Mouse (Mus musculus): ENCODE results near the gene Cacna1d. TPM values are rescaled to one million over a fixed set of nuclear protein-coding genes. Genes with fewer than 3 reads are reported as not detected.

Gene Cacna1d
- polyA plus RNA-seq, 1 experiment from 2014 or later, result 1.9 TPM

DNA sequence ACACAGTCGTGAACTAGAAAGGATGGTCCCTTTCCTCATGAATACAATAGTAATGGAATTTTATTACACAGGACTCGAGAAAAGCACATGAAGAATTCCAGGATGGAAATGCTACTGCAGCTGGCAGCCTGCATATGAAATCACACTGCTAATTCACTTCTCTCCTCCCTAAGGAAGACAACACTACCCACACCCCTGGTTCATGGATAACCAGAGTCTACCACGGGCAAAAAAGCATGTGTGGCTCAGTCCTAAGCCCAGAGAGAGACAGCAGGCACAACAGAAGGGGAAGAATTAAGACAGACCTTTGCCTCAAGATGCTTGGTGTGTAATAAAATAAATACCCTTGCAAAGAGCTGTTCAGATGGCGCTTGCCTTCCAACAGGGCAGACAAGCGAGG is 218.7 kb downstream of the Cacna1d start:
- no peak for DNase-seq (ENCODE audit: low spot score)

DNA sequence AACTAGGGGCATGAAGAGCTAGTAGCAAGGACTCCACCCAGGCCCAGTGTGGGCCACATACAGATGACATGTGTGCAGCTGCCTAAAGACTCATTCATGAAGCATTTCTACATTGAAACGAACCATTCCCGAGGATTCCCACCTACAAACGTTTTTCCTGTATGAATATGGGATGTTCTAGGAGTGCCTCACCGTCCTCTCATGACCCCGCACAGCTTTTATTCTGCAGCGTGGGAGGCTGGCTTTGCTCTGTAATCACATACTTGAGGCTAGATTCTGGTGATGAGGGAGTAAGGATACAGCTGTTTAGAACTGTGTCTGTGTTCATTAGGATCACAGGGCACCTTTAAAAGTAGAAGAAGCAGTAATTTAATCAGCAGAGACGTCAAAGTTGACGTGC is 219.4 kb downstream of the Cacna1d start:
- no peak for DNase-seq (ENCODE audit: low spot score)

DNA sequence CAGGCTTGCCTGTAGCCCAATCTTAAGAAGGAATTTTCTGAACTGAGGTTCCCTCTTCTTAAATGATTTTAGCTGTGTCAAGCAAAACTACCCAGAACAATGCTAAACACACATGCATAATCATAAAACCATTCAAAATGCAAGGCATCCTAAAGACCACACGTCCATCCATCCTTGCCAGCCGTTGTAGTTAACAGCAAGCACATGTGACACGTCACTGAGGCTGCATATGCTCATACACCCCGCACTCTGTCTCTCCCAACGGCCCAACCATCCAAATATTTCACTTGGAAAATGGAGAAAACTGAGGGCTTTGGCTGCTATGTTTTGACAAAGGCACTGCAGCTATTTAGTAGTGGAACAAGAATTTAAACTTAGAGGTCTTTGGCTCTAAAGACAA is 220.9 kb downstream of the Cacna1d start:
- DNase-seq (ENCODE audit: low spot score), result no peak

DNA sequence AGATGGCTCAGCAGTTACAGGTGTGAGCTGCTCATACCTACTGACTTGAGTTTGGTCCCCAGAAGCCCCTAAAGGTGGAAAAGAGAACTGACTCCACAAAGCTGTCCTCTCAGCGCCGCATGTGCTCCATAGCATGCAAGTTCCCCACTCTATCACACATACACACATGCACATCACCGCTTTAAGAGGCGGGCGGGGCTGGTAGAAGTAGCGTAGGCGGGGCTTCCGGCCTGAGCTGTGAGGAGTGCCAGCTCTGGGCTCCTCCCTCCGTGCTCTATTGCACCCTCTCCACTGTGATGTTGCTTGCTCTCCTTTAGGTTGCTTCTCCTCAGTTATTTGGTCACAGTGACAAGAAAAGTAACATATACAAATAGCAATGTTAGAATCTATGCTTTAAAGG is 225.5 kb downstream of the Cacna1d start:
- peak; percentile 75 for DNase-seq (ENCODE audit: low spot score)

DNA sequence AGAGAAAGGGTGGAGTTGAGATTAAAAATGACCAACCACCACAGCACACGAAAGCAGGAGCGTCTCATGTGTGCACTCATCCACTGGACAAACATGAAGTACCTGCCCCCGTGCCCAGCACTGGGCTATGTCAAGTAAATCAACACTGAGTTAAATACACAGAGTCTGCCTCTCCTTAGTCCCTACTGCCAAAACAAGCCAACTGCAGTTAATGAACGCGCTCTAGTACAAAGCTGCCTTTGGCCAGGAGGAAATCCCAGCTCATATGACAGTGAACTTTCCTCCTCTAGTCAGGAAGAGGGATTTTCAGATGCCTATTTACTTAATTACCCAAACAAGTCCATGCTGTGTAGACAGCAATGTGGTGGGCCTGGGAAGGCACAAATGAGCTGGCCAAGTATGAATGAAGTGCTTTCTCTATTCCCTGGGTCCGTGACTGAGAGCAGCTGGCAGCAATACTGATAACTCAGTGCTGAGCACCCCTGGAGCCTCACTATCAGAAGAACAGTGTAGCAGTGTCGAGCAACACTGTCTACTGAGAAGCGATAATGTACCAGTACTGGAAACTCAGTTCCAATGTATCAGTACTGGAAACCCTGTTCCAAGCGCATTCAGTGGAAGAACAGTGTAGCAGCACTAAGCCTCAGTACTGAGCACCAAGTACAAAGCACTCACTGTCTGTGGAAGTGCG is 229.5 kb downstream of the Cacna1d start:
- no peak for DNase-seq (ENCODE audit: low spot score)

DNA sequence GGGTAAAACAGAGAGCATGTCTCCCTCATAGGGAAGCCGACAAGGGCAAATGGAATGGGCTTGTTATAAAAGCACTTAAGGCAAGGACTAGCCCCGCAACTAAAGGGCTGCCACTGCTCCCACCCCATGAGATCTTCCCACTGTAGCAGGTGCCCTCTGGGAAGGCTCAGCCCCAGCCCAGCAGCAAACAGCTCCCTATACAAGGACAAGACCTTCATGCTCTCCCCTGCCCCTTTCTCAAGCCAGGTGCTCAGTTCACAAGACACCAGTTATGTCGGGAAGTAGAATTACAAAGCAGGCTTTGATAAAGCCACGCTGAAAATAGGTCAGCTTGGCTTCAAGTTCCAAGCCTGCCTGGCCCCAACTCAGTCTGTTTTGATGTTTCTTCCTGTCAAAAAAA is 233.6 kb downstream of the Cacna1d start:
- DNase-seq (ENCODE audit: low spot score), result peak; percentile 71

DNA sequence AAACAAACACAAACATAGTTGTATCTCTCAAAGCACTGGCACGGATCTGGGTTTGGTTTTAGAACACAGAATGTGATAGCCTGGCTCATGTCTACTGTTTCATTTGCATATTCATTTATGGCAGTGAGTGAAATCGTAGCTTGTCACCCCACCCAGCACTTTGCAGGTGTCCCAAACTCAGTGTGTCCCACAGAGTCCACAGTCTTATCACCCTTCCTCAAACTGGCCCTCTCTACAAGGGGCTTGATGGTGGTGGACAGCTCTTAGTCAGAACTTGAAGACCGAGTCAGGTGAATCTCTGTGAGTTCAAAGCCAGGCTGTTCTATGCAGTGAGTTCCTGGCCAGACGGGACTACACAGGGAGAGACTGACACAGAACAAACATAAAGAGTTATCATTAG is 234.8 kb downstream of the Cacna1d start:
- no peak for DNase-seq (ENCODE audit: low spot score)

DNA sequence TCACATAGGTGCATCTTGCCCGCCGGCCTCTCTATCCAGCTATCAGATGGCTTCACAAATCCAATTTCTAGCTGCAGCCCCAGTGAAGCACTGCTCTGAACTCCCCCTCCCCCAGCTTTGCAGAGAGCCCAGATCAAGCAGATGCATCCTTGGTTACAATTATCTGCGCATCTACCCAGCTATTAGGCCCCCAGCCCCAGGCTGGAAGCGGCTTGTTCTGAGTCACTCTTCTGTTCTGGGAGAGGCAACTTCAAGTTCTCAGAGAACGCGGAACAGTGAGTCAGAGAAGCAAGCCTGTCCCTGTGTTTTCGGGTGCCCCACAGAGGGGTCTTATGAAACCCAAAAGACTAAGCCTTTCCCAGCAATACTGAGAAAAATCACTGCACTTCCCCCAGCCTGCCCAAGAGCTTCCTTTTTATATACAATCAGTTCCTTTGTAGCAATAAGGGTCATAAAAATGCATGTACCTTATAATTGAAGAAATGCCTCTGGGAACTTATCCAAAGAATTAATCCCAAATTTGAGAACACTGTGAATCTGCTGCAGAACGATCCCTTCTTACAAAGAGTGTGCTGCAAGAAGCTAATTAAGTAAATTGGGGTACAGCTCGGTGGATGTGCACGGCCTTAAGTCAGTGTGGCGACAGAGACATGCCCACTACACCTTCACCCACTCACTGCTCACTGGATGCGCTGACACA is 235.4 kb downstream of the Cacna1d start:
- DNase-seq (ENCODE audit: low spot score), result no peak

DNA sequence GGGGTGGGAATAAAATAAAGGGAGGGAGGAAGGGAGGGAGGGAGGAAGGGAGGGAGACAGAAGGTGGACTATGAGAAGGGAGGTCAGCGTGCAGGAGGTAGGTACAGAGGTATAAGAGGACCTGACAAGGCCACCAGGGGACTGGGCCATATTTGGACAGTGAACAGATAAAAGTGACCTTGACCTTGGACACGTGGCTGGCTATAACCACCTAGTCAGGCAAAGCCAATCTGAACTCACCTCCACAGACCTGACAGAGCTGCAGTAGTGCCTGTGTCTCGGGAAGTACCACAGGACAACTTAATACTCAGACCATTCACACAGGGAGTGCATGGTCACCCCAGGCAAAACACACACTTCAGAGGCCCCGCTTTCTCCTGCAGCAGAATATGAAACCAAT is 236.5 kb downstream of the Cacna1d start:
- DNase-seq (ENCODE audit: low spot score), result no peak

DNA sequence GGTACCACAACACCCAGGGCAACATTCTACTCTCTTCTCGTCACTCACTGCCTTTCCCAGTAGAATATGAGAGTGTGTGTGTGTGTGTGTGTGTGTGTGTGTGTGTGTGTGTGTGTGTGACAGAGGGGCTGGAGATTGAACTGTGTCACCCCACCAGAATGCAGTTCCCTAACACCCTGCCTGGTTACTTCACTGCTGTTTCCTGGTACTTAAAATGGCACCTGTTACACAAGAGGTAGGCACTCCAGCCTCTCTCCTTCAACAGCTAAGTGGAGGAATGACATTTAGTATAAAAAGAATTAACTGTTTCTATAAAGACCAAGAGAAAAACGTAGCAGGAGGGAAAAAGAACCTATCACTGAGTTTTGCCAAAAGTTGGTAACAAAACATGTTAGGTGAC is 238.4 kb downstream of the Cacna1d start:
- DNase-seq (ENCODE audit: low spot score), result no peak

DNA sequence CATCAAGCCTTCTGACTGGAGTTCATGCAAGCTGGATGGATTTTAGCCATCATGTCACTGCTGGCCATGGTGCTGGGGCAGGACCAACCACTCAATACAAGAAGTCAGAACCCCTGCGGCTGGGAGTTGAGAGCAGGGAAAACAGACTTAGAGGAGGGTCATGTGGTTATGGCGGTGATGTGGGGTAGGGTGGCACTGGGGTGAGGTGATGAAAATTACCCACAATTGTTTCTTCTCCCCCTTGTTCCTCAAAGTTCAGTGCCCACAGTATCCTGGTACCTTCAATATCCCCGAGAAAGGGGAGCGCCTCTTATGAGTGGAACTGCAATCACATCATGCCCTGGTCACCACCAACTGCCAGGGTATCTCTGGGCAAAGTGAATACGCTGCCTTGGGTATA is 239.9 kb downstream of the Cacna1d start:
- DNase-seq (ENCODE audit: low spot score), result no peak

DNA sequence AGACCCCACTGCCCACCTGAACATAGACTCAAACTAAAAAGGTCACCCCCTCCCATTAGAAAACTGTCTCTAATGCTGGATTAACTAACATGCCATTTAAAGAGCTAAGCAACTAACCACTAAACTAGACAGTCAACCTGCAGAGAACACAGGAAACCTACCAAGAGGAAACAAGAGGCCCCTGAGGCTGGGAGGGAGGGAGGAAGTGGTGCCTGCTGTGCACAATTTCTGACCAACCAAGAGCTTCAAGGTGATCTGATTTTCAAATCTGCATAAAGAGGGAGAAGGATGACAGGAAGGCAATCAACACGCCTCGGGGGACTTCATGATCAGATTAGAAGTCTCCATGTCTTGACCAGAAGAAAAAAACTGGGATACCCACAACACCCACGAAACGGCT is 241.7 kb downstream of the Cacna1d start:
- peak; percentile 79 for DNase-seq (ENCODE audit: low spot score)

DNA sequence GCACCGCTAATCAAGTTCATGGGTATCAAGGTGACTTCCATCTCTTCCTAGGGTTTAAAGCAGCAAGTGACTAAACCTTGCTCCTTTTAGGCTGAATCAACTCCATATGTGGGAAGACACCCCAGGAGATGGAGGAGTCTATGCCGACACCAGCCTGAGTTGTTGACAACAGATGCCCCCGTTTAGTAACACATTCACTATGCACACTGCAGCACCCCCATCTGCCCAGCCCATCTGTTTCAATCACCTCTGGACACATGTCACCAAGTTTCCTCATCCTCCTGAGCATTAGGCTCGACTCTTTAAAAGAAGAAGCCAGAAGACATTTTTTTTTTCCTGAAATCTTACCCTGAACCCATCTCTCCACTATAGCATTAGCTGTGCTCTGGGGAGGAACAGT is 242.4 kb downstream of the Cacna1d start:
- DNase-seq (ENCODE audit: low spot score), result peak; percentile 10

DNA sequence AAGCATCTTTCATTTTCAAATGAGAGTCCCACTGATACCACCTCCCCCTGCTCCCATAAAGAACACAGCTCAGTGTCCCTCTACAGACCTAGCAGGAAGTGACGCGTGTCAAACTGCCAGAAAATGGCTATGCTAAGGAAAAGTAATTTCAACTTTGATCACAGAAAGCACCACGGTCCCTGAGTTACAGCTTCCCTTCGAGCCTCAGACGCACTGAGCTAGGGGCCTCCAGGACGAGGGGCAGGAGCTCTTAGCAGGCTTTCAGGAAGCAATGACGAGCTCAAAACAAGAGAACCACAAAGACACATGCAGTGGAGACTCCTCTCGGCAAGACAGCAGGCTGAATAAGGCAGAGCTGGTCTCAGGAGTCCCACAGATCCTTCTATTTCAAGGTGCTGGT is 243.1 kb downstream of the Cacna1d start:
- DNase-seq (ENCODE audit: low spot score), result peak; percentile 64

DNA sequence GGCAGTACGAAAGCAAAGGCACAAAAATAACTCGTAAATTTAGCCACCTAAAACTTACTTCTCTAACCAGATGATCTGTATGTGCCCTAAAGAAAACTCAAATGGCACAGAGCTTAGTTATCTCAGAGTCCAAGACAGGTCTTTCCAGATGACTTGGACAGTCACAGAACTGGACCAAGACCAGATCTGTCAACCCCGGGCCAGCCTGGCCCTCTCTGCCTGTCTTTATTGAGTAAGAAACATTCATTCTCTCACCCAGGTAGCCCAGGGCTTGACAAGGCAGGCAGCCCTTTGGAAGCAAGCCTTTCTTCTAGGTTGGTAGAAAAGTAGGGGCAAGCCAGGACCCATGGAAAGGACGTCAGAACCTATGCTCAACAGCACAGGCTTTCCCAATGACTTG is 243.6 kb downstream of the Cacna1d start:
- DNase-seq (ENCODE audit: low spot score), result no peak

DNA sequence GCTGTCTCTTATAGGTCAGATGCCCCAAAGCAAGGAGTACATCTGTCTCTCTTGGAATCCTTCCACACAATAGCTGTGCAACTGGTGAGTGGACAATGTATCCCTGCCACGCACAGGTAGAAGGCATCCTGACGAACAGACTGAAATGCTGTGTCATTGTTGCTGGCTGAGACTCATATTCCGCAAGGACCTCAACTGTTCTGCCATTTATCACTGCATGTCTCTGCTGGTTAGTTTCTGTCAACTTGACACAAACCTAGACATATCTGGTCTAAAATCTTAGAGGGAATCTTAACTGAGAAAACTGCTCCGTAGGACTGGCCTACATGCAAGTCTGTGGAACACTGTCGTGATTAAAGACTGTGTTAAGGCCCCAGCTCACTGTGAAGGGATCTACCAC is 246.5 kb downstream of the Cacna1d start:
- no peak for DNase-seq (ENCODE audit: low spot score)

DNA sequence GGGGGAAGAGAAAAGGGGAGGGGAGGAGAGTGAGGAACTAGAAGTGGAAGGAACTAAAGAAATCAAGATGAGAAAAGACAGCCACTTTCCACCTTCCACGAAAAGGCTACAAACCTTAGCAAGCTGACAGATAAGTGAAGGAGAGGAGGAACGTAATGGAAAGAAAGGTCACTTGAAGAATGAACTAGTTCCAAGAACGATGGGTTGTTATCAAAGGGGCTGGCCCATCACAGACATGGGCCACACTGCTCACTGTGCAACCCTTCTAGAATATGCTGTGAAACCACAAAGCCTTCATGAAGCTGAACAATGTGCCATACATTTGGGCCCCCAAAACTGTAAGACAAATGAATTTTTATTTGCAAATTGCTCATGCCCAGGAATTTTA is 248.4 kb downstream of the Cacna1d start:
- no peak for DNase-seq (ENCODE audit: low spot score)

DNA sequence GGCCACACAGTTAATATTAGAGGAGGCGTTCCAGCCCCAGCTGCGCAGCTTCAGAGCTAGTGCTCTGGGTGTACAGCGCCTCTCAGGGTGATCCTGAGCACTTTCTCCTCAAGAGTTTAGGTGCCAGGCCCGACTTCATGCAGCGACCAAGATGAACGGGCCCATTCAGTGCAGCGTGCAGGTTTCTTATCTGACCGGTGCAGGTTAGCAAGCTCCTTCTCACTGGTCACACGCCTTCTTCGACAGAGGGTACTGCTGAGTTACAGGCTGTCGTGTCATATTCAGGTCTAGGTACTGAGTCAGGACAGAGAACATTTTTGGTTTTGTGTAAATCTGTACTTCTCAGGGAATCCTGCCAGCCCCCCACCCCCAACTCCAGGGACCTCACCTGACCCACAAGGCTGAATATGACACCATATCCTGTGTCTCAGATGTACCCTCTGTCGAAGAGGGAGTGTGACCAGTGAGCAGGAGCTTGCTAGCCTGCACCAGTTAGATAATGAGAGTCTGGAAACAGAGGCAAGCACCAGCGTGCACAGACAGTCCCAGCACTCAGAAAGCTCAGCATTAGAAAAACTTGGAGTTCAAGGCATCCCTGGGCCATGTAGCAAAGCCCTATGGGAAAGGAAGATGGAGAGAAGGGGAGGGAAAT is 249.0 kb downstream of the Cacna1d start:
- DNase-seq (ENCODE audit: low spot score), result no peak

DNA sequence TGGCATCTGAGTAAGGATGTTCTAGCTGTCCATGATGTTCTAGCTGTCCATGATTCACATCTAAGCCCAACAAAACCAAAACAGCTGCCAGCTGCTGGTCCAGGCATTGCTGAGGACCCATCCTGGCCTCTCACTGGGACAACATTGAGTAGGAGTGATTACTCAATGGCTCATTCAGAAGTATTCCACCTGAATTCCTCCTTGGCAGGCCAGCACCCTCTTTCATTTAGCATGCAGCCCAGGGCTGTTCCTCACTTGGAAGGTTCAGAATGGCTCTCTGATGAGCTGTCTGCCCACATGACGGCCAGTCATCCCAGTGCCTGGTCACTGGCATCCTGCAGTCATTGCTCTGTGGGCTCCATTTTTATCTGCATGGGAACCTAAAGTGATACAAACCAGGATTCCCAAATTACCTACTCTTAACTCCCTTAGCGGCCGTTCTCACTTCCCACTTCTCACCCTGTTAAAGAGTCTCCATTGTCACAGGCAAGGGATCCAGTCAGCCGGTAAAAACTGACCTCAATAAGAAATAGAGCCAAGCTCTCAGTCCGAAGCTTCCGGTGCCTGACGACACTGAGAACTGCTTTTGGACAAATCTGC is 250.2 kb downstream of the Cacna1d start:
- DNase-seq (ENCODE audit: low spot score), result no peak

DNA sequence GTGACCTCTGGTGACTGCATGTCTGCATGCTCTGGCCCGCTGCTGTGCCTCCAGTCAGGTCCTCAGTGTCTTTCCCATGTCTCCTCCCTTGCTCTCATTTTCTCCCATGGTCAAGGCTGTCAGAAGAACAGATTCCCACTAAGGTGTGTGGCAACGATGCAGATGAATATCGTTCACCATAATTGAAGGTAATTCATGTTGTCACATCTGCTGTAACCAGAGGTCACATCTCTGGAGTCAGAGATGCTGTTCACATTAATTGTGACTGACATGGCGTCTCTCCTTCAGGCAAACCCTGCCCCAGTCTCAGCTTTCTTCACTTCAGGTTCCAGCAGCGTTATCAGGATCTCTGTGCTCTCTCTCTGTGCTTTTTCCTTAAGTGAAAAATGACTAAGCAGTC is 252.4 kb downstream of the Cacna1d start:
- DNase-seq (ENCODE audit: low spot score), result no peak

DNA sequence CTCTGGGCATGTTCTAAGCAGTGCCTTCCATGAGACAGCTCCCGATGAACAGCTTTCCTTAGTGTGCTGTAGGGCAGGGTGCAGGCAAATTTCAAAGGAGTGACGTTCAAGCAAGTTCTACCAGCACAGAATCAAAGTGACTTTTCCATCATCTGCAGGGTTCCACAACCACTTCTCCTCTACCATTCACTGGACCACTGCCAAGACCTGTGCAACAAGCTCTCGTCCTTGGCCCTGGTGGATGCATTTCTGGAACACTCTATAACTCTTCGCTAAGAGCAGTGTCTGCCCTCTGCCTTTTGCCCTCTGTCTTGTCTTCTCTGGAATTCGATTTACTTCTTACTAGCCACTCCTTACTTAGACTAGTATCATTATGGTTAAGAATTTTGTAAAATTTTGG is 266.1 kb downstream of the Cacna1d start:
- no peak for DNase-seq (ENCODE audit: low spot score)

DNA sequence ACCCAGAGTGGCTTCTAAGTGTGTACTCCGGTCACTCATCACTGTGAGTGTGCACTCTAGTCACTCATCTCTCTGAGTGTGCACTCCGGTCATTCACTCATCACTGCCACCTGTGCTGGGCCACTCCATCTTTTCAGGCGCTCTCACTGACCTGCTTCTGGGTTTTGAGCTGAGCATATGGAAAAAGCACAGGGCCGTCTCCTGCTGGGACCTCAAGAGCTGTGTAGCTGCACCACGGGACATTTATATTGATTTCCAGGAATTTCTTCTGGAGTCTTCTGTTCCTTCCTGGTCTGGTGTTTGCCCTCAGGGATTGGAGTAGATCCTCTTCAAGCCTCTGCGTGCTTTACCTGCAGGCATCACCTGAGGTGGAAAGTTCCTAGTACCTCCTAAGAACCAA is 269.2 kb downstream of the Cacna1d start:
- no peak for DNase-seq (ENCODE audit: low spot score)

Data from thymus, postnatal 0 days (tissue).